ENCODE assay signal across 9 mouse cellular contexts in the genomic region with DNA sequence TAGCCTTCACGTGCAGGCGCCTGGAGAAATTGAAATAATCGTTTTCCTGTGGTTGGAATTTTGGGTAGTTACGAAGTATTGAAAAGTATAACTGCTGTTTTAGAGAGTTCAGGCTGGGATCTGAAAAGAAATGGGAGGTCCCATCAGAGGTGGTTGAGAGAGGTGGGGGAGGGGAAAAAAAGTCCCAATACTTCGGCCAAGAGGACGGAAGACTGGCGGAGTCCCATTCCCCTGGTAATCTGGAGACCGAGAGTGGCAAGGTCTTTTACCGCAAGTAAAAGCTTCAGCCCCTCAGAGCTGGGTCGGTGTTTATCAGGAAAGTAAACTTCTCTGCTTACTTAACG. TPM values are rescaled to one million over a fixed set of nuclear protein-coding genes. Genes with fewer than 3 reads are reported as not detected.
A peak's percentile ranks its signal among the peaks of the same experiment; 100 is the strongest.
DNase-seq lines count a peak whose midpoint lies in the region; ATAC-seq and TF ChIP-seq lines count a peak whose summit lies in the region.
"Had no signal": no experiment of that assay in that cellular context is flagged by ENCODE, and none has a peak within 500 bp of the region (broad histone marks: within the 10 kb centered on the region; RNA-seq: fewer than 3 reads in every experiment).

No protein-coding gene starts in this region.

- H3K4me2 ChIP-seq in hindbrain, embryonic 13.5 days: peak overlapping the region; percentile 67
- peak overlapping the region; percentile 71 for H3K4me2 ChIP-seq in midbrain, embryonic 12.5 days (replicated peaks)

- no peak overlapping the region for H3K9ac ChIP-seq in hindbrain, embryonic 13.5 days
- H3K9ac ChIP-seq in midbrain, embryonic 12.5 days (replicated peaks): no peak overlapping the region

- H3K36me3 ChIP-seq in kidney, adult 2 months (ENCODE audit: control insufficient read depth, insufficient read depth, low read length): no peaks in the 10 kb centered on the region
- no peaks in the 10 kb centered on the region for H3K36me3 ChIP-seq in hindbrain, embryonic 13.5 days
- H3K36me3 ChIP-seq in midbrain, embryonic 12.5 days: no peaks in the 10 kb centered on the region

- TF ChIP-seq CTCF in kidney, adult 2 months (conservative IDR thresholded peaks at IDR 0.05; ENCODE audit: insufficient read depth, insufficient read length, low read depth, low read length): no peak
- TF ChIP-seq CTCF in cortical plate, adult 2 months (IDR thresholded peaks at IDR 0.05; ENCODE audit: extremely low read depth, insufficient read depth, low read length): no peak

- H3K9me3 ChIP-seq in hindbrain, embryonic 13.5 days: no peaks in the 10 kb centered on the region
- no peaks in the 10 kb centered on the region for H3K9me3 ChIP-seq in midbrain, embryonic 12.5 days

- H3K4me1 ChIP-seq in kidney, adult 2 months (ENCODE audit: control insufficient read depth, insufficient read depth, low read length): peaks cover 6% of the 10 kb centered on the region; the same call in 1 of the 2 replicates
- peaks cover 3% of the 10 kb centered on the region; the same call in 1 of the 2 replicates for H3K4me1 ChIP-seq in cortical plate, adult 2 months (ENCODE audit: control insufficient read depth, insufficient read depth, low read length)
- H3K4me1 ChIP-seq in hindbrain, embryonic 13.5 days (replicated peaks): peaks cover 27% of the 10 kb centered on the region
- peaks cover 22% of the 10 kb centered on the region for H3K4me1 ChIP-seq in midbrain, embryonic 12.5 days

- no peak for TF ChIP-seq POLR2A in kidney, adult 2 months (IDR thresholded peaks at IDR 0.05; ENCODE audit: low read depth, low read length)
- TF ChIP-seq POLR2A in cortical plate, adult 2 months (IDR thresholded peaks at IDR 0.05; ENCODE audit: extremely low read depth, insufficient read depth, low read length): no peak

- no peak overlapping the region for H3K27ac ChIP-seq in kidney, adult 2 months (ENCODE audit: insufficient read depth, low read depth, low read length)
- H3K27ac ChIP-seq in cortical plate, adult 2 months (ENCODE audit: insufficient read depth, low read length): no peak overlapping the region
- no peak overlapping the region for H3K27ac ChIP-seq in hindbrain, embryonic 13.5 days
- H3K27ac ChIP-seq in midbrain, embryonic 12.5 days (replicated peaks): no peak overlapping the region

- 0 out of 2 replicates have a peak overlapping the region, but pooled peaks have one; percentile 11 for H3K4me3 ChIP-seq in kidney, adult 2 months (ENCODE audit: insufficient read depth, low read depth, low read length)
- H3K4me3 ChIP-seq in cortical plate, adult 2 months (ENCODE audit: insufficient read depth, low read length): peak overlapping the region; percentile 35; the same call in 1 of the 2 replicates
- peak overlapping the region; percentile 40 for H3K4me3 ChIP-seq in hindbrain, embryonic 13.5 days
- H3K4me3 ChIP-seq in midbrain, embryonic 12.5 days: peak overlapping the region; percentile 42

- no peak for ATAC-seq in hindbrain, embryonic 13.5 days (ENCODE audit: low FRiP score)
- no peak for ATAC-seq in midbrain, embryonic 12.5 days (ENCODE audit: low FRiP score, low read depth)

- WGBS in kidney, adult 2 months: 10% methylated on average over 11 of the region's 11 CpGs
- 3% methylated on average over 11 of the region's 11 CpGs for WGBS in hindbrain, embryonic 13.5 days
- WGBS in midbrain, embryonic 12.5 days: under 1% methylated on average over 11 of the region's 11 CpGs

- H3K27me3 ChIP-seq in kidney, adult 2 months (replicated peaks; ENCODE audit: control insufficient read depth, insufficient read depth, low read length): no peaks in the 10 kb centered on the region
- H3K27me3 ChIP-seq in hindbrain, embryonic 13.5 days: peaks cover 38% of the 10 kb centered on the region
- H3K27me3 ChIP-seq in midbrain, embryonic 12.5 days: peaks cover 58% of the 10 kb centered on the region

- no peak for DNase-seq in kidney, adult 2 months
- DNase-seq in kidney, adult 11 months: no peak
- DNase-seq in cerebellum, postnatal 25 days: no peak
- no peak for DNase-seq in spleen, postnatal 4 days (ENCODE audit: low spot score in 2 of 2)
- DNase-seq in layer of hippocampus, postnatal 14 days (ENCODE audit: low spot score in 2 of 2): no peak

RNA-seq across cellular contexts. Expression of gene Gm17651, which starts 7.6 kb away (rescaled TPM):
- not detected in 2 replicates for polyA plus RNA-seq in kidney, adult 2 months (2012; rRNA removed)
- polyA plus RNA-seq in cortical plate, adult 2 months (2012; rRNA removed): not detected in 2 replicates
- not detected in 2 replicates for polyA plus RNA-seq in hindbrain, embryonic 13.5 days (2015; fragmentation: Nextera tagmentation; extraction: Ambion mirVana)
- not detected in 2 replicates for polyA plus RNA-seq in midbrain, embryonic 12.5 days (2016; fragmentation: Nextera tagmentation; extraction: Ambion mirVana)
- total RNA-seq in layer of hippocampus, postnatal 14 days (2021): not detected
- total RNA-seq: gastrocnemius, postnatal 14 days had no signal

RNA-seq across cellular contexts. Expression of gene Prkab2, which starts 24.1 kb away (rescaled TPM):
- 4.5 and 4.7 TPM in 2 replicates for polyA plus RNA-seq in kidney, adult 2 months (2012; rRNA removed)
- 33.2 and 33.8 TPM in 2 replicates for polyA plus RNA-seq in cortical plate, adult 2 months (2012; rRNA removed)
- polyA plus RNA-seq in hindbrain, embryonic 13.5 days (2015; fragmentation: Nextera tagmentation; extraction: Ambion mirVana): 9.2 and 9.7 TPM in 2 replicates
- polyA plus RNA-seq in midbrain, embryonic 12.5 days (2016; fragmentation: Nextera tagmentation; extraction: Ambion mirVana): 8.4 and 9.3 TPM in 2 replicates
- 10 to 100 TPM; 36.5 to 38.2 TPM for total RNA-seq in layer of hippocampus, postnatal 14 days (2021)

RNA-seq across cellular contexts. Expression of gene Fmo5, which starts 53.5 kb away (rescaled TPM):
- polyA plus RNA-seq in kidney, adult 2 months (2012; rRNA removed): 7.9 and 9.9 TPM in 2 replicates
- polyA plus RNA-seq in cortical plate, adult 2 months (2012; rRNA removed): 3.1 and 3.4 TPM in 2 replicates
- polyA plus RNA-seq in hindbrain, embryonic 13.5 days (2015; fragmentation: Nextera tagmentation; extraction: Ambion mirVana): 0.57 and 0.69 TPM in 2 replicates
- polyA plus RNA-seq in midbrain, embryonic 12.5 days (2016; fragmentation: Nextera tagmentation; extraction: Ambion mirVana): 0.46 and 0.85 TPM in 2 replicates
- total RNA-seq in layer of hippocampus, postnatal 14 days (2021): 1 to 10 TPM; 2.0 to 3.1 TPM
